Mouse (Mus musculus): ENCODE measurements around the gene Gm20388. TPM values are rescaled to one million over a fixed set of nuclear protein-coding genes. Genes with fewer than 3 reads are reported as not detected.

Gm20388 gene
- polyA plus RNA-seq, 1 experiment, result 28.1 TPM

DNA sequence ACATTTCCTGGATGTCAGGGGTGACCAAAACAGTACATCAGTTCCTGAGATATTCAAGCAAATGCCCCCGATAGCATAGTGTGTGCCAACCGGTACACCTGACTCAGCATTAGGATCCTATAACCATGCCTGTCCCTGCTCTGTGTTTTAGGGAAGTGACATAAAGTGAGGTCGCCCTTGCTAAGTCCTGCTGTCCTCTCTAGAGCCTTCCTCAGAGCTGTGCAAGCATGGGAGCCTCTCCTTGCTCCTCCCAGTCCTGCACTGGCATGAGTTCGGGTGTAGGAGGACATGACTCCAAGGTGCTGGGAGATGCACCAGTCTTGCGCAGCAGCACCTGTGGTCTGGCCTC lies 251.7 kb downstream of the Gm20388 start:
- TF ChIP-seq POLR2A (IDR thresholded peaks at IDR 0.05; ENCODE audit: insufficient read depth, low read length) (no peak), EP300 (IDR thresholded peaks at IDR 0.05; ENCODE audit: insufficient read depth, low read depth, low read length) (no peak), CTCF (IDR thresholded peaks at IDR 0.05; ENCODE audit: low read depth, low read length) (no peak)

DNA sequence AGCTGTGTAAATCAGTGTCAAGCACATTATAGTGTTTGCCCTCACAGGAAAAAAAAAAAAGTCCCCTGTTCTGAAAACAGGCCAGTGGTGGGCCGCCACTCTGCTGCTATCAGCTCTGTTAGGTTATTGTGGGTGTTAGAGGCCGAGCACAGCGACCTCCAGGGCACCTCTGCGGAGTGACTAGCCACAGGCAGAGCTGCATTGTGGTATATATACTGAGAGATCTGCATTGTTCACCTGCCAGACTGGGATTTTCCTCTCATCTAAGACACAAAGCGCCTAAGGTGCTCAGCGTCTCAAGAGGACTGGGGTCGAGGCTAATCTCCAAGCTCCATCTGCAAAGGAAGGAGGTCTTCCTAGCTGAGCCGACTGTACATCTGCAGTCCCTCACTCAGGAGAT lies 252.7 kb downstream of the Gm20388 start:
- Histone ChIP-seq H3K9ac (ENCODE audit: low read depth, poor library complexity, severe bottlenecking) (no peak overlapping the region), H3K27ac (ENCODE audit: insufficient read depth, low read length) (no peak overlapping the region), H3K27me3 (ENCODE audit: control insufficient read depth, insufficient read depth, low read length, poor library complexity, severe bottlenecking) (no peaks in the 10 kb centered on the region), H3K36me3 (ENCODE audit: control insufficient read depth, insufficient read depth, low read length, poor library complexity, severe bottlenecking) (no peaks in the 10 kb centered on the region), H3K9me3 (replicated peaks; ENCODE audit: control insufficient read depth, insufficient read depth, low read length, poor library complexity, severe bottlenecking) (no peaks in the 10 kb centered on the region), H3K4me1 (ENCODE audit: control insufficient read depth, insufficient read depth, low read length) (no peaks in the 10 kb centered on the region), H3K4me3 (ENCODE audit: low read depth, low read length) (no peak overlapping the region)
- no peak for TF ChIP-seq POLR2A (IDR thresholded peaks at IDR 0.05; ENCODE audit: insufficient read depth, low read length)
- TF ChIP-seq EP300 (IDR thresholded peaks at IDR 0.05; ENCODE audit: insufficient read depth, low read depth, low read length), result no peak
- no peak for TF ChIP-seq CTCF (IDR thresholded peaks at IDR 0.05; ENCODE audit: low read depth, low read length)

More for the DNA sequence above, 251.7 kb downstream of the Gm20388 start:
- Histone ChIP-seq H3K4me1 (ENCODE audit: control insufficient read depth, insufficient read depth, low read length) (no peaks in the 10 kb centered on the region), H3K9me3 (replicated peaks; ENCODE audit: control insufficient read depth, insufficient read depth, low read length, poor library complexity, severe bottlenecking) (no peaks in the 10 kb centered on the region), H3K27me3 (ENCODE audit: control insufficient read depth, insufficient read depth, low read length, poor library complexity, severe bottlenecking) (no peaks in the 10 kb centered on the region), H3K27ac (ENCODE audit: insufficient read depth, low read length) (no peak overlapping the region), H3K9ac (ENCODE audit: low read depth, poor library complexity, severe bottlenecking) (no peak overlapping the region), H3K36me3 (ENCODE audit: control insufficient read depth, insufficient read depth, low read length, poor library complexity, severe bottlenecking) (no peaks in the 10 kb centered on the region), H3K4me3 (ENCODE audit: low read depth, low read length) (no peak overlapping the region)

DNA sequence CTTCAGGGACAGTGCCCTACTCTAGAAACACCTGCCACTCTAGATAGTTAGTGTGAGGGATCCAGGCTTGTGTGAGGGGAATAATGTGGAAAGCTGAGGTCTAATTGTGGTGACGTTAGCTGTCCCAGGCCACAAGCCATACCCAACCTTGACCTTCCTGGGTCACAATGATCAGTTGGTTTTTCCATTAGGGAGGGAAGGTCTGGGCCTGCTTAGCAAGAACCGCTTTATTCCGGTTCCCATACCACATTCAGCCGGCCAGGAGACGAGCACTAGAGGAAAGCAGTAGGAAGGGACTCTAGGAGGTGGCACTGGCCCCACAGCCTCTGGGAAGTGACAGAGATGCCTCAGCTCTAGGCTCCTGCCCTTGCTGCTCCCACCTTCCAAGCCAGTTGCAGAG lies 253.4 kb downstream of the Gm20388 start:
- H3K27ac ChIP-seq (ENCODE audit: insufficient read depth, low read length), result no peak overlapping the region
- H3K4me1 ChIP-seq (ENCODE audit: control insufficient read depth, insufficient read depth, low read length), result no peaks in the 10 kb centered on the region
- H3K9ac ChIP-seq (ENCODE audit: low read depth, poor library complexity, severe bottlenecking), result no peak overlapping the region
- no peaks in the 10 kb centered on the region for H3K36me3 ChIP-seq (ENCODE audit: control insufficient read depth, insufficient read depth, low read length, poor library complexity, severe bottlenecking)
- no peak overlapping the region for H3K4me3 ChIP-seq (ENCODE audit: low read depth, low read length)
- no peaks in the 10 kb centered on the region for H3K9me3 ChIP-seq (replicated peaks; ENCODE audit: control insufficient read depth, insufficient read depth, low read length, poor library complexity, severe bottlenecking)
- H3K27me3 ChIP-seq (ENCODE audit: control insufficient read depth, insufficient read depth, low read length, poor library complexity, severe bottlenecking), result no peaks in the 10 kb centered on the region
- no peak for TF ChIP-seq POLR2A (IDR thresholded peaks at IDR 0.05; ENCODE audit: insufficient read depth, low read length)
- TF ChIP-seq EP300 (IDR thresholded peaks at IDR 0.05; ENCODE audit: insufficient read depth, low read depth, low read length), result no peak

DNA sequence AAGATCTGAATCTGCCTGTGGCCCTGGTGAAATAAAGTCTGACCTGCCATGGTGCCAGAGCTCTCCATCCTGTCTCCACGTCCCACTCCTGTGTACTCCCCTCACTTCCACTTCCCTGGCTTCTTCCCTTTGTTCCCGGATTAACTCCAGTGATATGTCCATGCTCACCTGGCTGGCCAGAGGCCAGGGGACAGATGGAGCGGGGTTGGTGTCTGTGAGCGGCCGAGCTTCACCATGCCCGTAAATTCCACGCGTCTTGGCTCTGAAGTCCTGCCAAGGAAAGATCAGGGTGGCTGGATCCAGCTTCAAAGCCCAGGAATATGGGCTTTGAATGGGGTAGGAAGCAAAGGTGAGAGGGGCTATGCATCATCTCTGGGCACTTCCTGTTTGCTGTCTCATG lies 256.5 kb downstream of the Gm20388 start:
- Histone ChIP-seq H3K36me3 (ENCODE audit: control insufficient read depth, insufficient read depth, low read length, poor library complexity, severe bottlenecking) (no peaks in the 10 kb centered on the region), H3K27ac (ENCODE audit: insufficient read depth, low read length) (no peak overlapping the region), H3K4me3 (ENCODE audit: low read depth, low read length) (no peak overlapping the region), H3K4me1 (ENCODE audit: control insufficient read depth, insufficient read depth, low read length) (no peaks in the 10 kb centered on the region), H3K27me3 (ENCODE audit: control insufficient read depth, insufficient read depth, low read length, poor library complexity, severe bottlenecking) (no peaks in the 10 kb centered on the region), H3K9me3 (replicated peaks; ENCODE audit: control insufficient read depth, insufficient read depth, low read length, poor library complexity, severe bottlenecking) (no peaks in the 10 kb centered on the region), H3K9ac (ENCODE audit: low read depth, poor library complexity, severe bottlenecking) (no peak overlapping the region)
- no peak for TF ChIP-seq CTCF (IDR thresholded peaks at IDR 0.05; ENCODE audit: low read depth, low read length)
- no peak for TF ChIP-seq EP300 (IDR thresholded peaks at IDR 0.05; ENCODE audit: insufficient read depth, low read depth, low read length)
- no peak for TF ChIP-seq POLR2A (IDR thresholded peaks at IDR 0.05; ENCODE audit: insufficient read depth, low read length)

DNA sequence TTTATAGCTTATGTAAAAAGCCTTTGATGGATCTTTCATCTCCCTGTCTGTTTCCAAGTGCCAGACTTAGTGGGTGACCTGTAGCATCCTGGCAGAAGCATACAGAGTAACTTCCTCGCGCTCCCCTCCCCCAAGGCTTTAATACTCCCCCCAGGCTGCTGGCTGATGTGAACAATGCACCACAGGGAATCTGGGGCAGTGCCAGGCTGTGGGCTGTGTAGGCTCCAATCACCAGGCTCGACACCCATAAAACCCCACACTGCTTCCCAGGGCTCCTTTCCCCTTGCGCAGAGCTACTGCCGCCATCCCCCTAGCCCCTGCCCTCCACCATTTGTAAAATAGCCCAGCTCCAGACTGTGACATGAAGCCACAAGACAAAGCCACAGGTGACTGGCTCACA lies 257.2 kb downstream of the Gm20388 start:
- no peaks in the 10 kb centered on the region for H3K4me1 ChIP-seq (ENCODE audit: control insufficient read depth, insufficient read depth, low read length)
- TF ChIP-seq EP300 (IDR thresholded peaks at IDR 0.05; ENCODE audit: insufficient read depth, low read depth, low read length) (no peak), POLR2A (IDR thresholded peaks at IDR 0.05; ENCODE audit: insufficient read depth, low read length) (no peak), CTCF (IDR thresholded peaks at IDR 0.05; ENCODE audit: low read depth, low read length) (no peak)
- H3K9ac ChIP-seq (ENCODE audit: low read depth, poor library complexity, severe bottlenecking), result no peak overlapping the region
- H3K9me3 ChIP-seq (replicated peaks; ENCODE audit: control insufficient read depth, insufficient read depth, low read length, poor library complexity, severe bottlenecking), result no peaks in the 10 kb centered on the region
- no peak overlapping the region for H3K4me3 ChIP-seq (ENCODE audit: low read depth, low read length)
- no peaks in the 10 kb centered on the region for H3K36me3 ChIP-seq (ENCODE audit: control insufficient read depth, insufficient read depth, low read length, poor library complexity, severe bottlenecking)
- no peaks in the 10 kb centered on the region for H3K27me3 ChIP-seq (ENCODE audit: control insufficient read depth, insufficient read depth, low read length, poor library complexity, severe bottlenecking)
- H3K27ac ChIP-seq (ENCODE audit: insufficient read depth, low read length), result no peak overlapping the region

DNA sequence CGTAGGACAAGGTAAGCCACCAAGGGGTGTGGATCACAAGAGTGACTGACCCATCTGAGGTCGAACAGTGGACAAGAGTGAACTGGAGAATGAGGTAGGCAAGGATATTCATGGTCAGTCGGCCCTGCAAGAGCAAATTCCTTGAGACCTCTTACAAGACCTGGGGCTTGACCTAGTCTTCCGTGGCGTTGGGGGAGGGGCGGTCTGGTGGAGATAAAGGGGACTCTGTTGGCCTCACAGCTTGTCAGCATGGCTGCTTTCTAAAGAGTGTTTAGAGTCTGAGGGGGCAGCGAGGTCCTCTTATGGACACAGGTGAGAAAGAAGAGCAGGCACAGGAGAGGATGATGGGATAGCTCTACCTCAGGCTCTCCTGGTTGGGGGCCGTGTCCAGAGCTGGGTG lies 258.5 kb downstream of the Gm20388 start:
- H3K9ac ChIP-seq (ENCODE audit: low read depth, poor library complexity, severe bottlenecking), result no peak overlapping the region
- no peak overlapping the region for H3K4me3 ChIP-seq (ENCODE audit: low read depth, low read length)
- H3K4me1 ChIP-seq (ENCODE audit: control insufficient read depth, insufficient read depth, low read length), result no peaks in the 10 kb centered on the region
- H3K27me3 ChIP-seq (ENCODE audit: control insufficient read depth, insufficient read depth, low read length, poor library complexity, severe bottlenecking), result no peaks in the 10 kb centered on the region
- H3K9me3 ChIP-seq (replicated peaks; ENCODE audit: control insufficient read depth, insufficient read depth, low read length, poor library complexity, severe bottlenecking), result no peaks in the 10 kb centered on the region
- TF ChIP-seq EP300 (IDR thresholded peaks at IDR 0.05; ENCODE audit: insufficient read depth, low read depth, low read length) (no peak), POLR2A (IDR thresholded peaks at IDR 0.05; ENCODE audit: insufficient read depth, low read length) (no peak), CTCF (IDR thresholded peaks at IDR 0.05; ENCODE audit: low read depth, low read length) (no peak)
- H3K27ac ChIP-seq (ENCODE audit: insufficient read depth, low read length), result no peak overlapping the region
- H3K36me3 ChIP-seq (ENCODE audit: control insufficient read depth, insufficient read depth, low read length, poor library complexity, severe bottlenecking), result no peaks in the 10 kb centered on the region

All from ES-Bruce4 (cell line).